Mouse (Mus musculus): Measurements from ENCODE around the gene Clic4. TPM values are rescaled to one million over a fixed set of nuclear protein-coding genes. Genes with fewer than 3 reads are reported as not detected.

Gene Clic4
- polyA plus RNA-seq, 1 experiment, result 34.8 TPM

GRCm38 (mm10) chr4:135241669-135242068 lies 30.9 kb downstream of the Clic4 start:
- 31% methylated on average over 5 of the region's 5 CpGs for WGBS
- H3K4me3 ChIP-seq (replicated peaks; ENCODE audit: control insufficient read depth, low read depth, low read length), result no peak overlapping the region
- H3K27ac ChIP-seq (ENCODE audit: control insufficient read depth, insufficient read depth, low read depth, low read length, poor library complexity), result no peak overlapping the region
- H3K4me1 ChIP-seq (ENCODE audit: control insufficient read depth, insufficient read depth, low read length), result peaks cover 8% of the 10 kb centered on the region
- no peak for TF ChIP-seq POLR2A (IDR thresholded peaks at IDR 0.05; ENCODE audit: borderline replicate concordance, control insufficient read depth, low read depth, low read length)
- TF ChIP-seq CTCF (IDR thresholded peaks at IDR 0.05; ENCODE audit: control insufficient read depth, insufficient read depth, low read length), result no peak

- WGBS, result 26% methylated on average over 5 of the region's 5 CpGs
- H3K27ac ChIP-seq (ENCODE audit: control insufficient read depth, insufficient read depth, low read depth, low read length, poor library complexity), result no peak overlapping the region
- peaks cover 8% of the 10 kb centered on the region for H3K4me1 ChIP-seq (ENCODE audit: control insufficient read depth, insufficient read depth, low read length)
- TF ChIP-seq POLR2A (IDR thresholded peaks at IDR 0.05; ENCODE audit: borderline replicate concordance, control insufficient read depth, low read depth, low read length), result no peak
- H3K4me3 ChIP-seq (replicated peaks; ENCODE audit: control insufficient read depth, low read depth, low read length), result no peak overlapping the region
These were observed 31.5 kb downstream of the Clic4 start for GRCm38 (mm10) chr4:135241106-135241505.

- no peak overlapping the region for H3K27ac ChIP-seq (ENCODE audit: control insufficient read depth, insufficient read depth, low read depth, low read length, poor library complexity)
- H3K4me1 ChIP-seq (ENCODE audit: control insufficient read depth, insufficient read depth, low read length), result peaks cover 8% of the 10 kb centered on the region
- TF ChIP-seq CTCF (IDR thresholded peaks at IDR 0.05; ENCODE audit: control insufficient read depth, insufficient read depth, low read length) (no peak), POLR2A (IDR thresholded peaks at IDR 0.05; ENCODE audit: borderline replicate concordance, control insufficient read depth, low read depth, low read length) (no peak)
- WGBS, result 40% methylated on average over 3 of the region's 3 CpGs
- H3K4me3 ChIP-seq (replicated peaks; ENCODE audit: control insufficient read depth, low read depth, low read length), result no peak overlapping the region
These were observed 32.3 kb downstream of the Clic4 start for GRCm38 (mm10) chr4:135240329-135240728.

GRCm38 (mm10) chr4:135238706-135239510 lies 33.7 kb downstream of the Clic4 start:
- 61% methylated on average over 13 of the region's 13 CpGs for WGBS
- peaks cover 8% of the 10 kb centered on the region for H3K4me1 ChIP-seq (ENCODE audit: control insufficient read depth, insufficient read depth, low read length)

GRCm38 (mm10) chr4:135236658-135237057 lies 36.0 kb downstream of the Clic4 start:
- WGBS, result 72% methylated on average over 4 of the region's 4 CpGs
- Histone ChIP-seq H3K4me1 (ENCODE audit: control insufficient read depth, insufficient read depth, low read length) (peaks cover 6% of the 10 kb centered on the region), H3K4me3 (replicated peaks; ENCODE audit: control insufficient read depth, low read depth, low read length) (no peak overlapping the region), H3K27ac (ENCODE audit: control insufficient read depth, insufficient read depth, low read depth, low read length, poor library complexity) (no peak overlapping the region)
- TF ChIP-seq CTCF (IDR thresholded peaks at IDR 0.05; ENCODE audit: control insufficient read depth, insufficient read depth, low read length), result no peak
- TF ChIP-seq POLR2A (IDR thresholded peaks at IDR 0.05; ENCODE audit: borderline replicate concordance, control insufficient read depth, low read depth, low read length), result no peak

More at GRCm38 (mm10) chr4:135238706-135239510, 33.7 kb downstream of the Clic4 start:
- no peak overlapping the region for H3K4me3 ChIP-seq (replicated peaks; ENCODE audit: control insufficient read depth, low read depth, low read length)
- TF ChIP-seq CTCF (IDR thresholded peaks at IDR 0.05; ENCODE audit: control insufficient read depth, insufficient read depth, low read length), result no peak
- no peak for TF ChIP-seq POLR2A (IDR thresholded peaks at IDR 0.05; ENCODE audit: borderline replicate concordance, control insufficient read depth, low read depth, low read length)
- no peak overlapping the region for H3K27ac ChIP-seq (ENCODE audit: control insufficient read depth, insufficient read depth, low read depth, low read length, poor library complexity)

GRCm38 (mm10) chr4:135235546-135235945 lies 37.1 kb downstream of the Clic4 start:
- no peak for TF ChIP-seq CTCF (IDR thresholded peaks at IDR 0.05; ENCODE audit: control insufficient read depth, insufficient read depth, low read length)
- TF ChIP-seq POLR2A (IDR thresholded peaks at IDR 0.05; ENCODE audit: borderline replicate concordance, control insufficient read depth, low read depth, low read length), result no peak
- H3K27ac ChIP-seq (ENCODE audit: control insufficient read depth, insufficient read depth, low read depth, low read length, poor library complexity), result no peak overlapping the region
- H3K4me1 ChIP-seq (ENCODE audit: control insufficient read depth, insufficient read depth, low read length), result peaks cover 5% of the 10 kb centered on the region; the same call in 1 of the 2 replicates
- H3K4me3 ChIP-seq (replicated peaks; ENCODE audit: control insufficient read depth, low read depth, low read length), result no peak overlapping the region
- 85% methylated on average over 8 of the region's 8 CpGs for WGBS

GRCm38 (mm10) chr4:135232563-135232962 lies 40.1 kb downstream of the Clic4 start:
- no peak overlapping the region for H3K4me3 ChIP-seq (replicated peaks; ENCODE audit: control insufficient read depth, low read depth, low read length)
- WGBS, result 78% methylated on average over 5 of the region's 5 CpGs
- TF ChIP-seq POLR2A (IDR thresholded peaks at IDR 0.05; ENCODE audit: borderline replicate concordance, control insufficient read depth, low read depth, low read length) (no peak), CTCF (IDR thresholded peaks at IDR 0.05; ENCODE audit: control insufficient read depth, insufficient read depth, low read length) (no peak)
- no peak overlapping the region for H3K27ac ChIP-seq (ENCODE audit: control insufficient read depth, insufficient read depth, low read depth, low read length, poor library complexity)
- no peaks in the 10 kb centered on the region for H3K4me1 ChIP-seq (ENCODE audit: control insufficient read depth, insufficient read depth, low read length)

- H3K27ac ChIP-seq (ENCODE audit: control insufficient read depth, insufficient read depth, low read depth, low read length, poor library complexity), result no peak overlapping the region
- WGBS, result 88% methylated on average over 5 of the region's 5 CpGs
- no peaks in the 10 kb centered on the region for H3K4me1 ChIP-seq (ENCODE audit: control insufficient read depth, insufficient read depth, low read length)
- TF ChIP-seq CTCF (IDR thresholded peaks at IDR 0.05; ENCODE audit: control insufficient read depth, insufficient read depth, low read length), result no peak
- no peak for TF ChIP-seq POLR2A (IDR thresholded peaks at IDR 0.05; ENCODE audit: borderline replicate concordance, control insufficient read depth, low read depth, low read length)
- H3K4me3 ChIP-seq (replicated peaks; ENCODE audit: control insufficient read depth, low read depth, low read length), result no peak overlapping the region
These were observed 41.1 kb downstream of the Clic4 start for GRCm38 (mm10) chr4:135231543-135231942.
